Mouse (Mus musculus) megakaryocyte, embryonic 14.5 days (primary cell): ENCODE data around the gene Nsmce3.

Source experiments
- FLI1 ChIP-seq: IDR thresholded peaks from 2 replicates; pipeline ENCODE4 v1.6.1; 2012; ENCODE audit warnings: low read length, inconsistent platforms, mixed read lengths
- GATA1 ChIP-seq: IDR thresholded peaks from 3 replicates; pipeline ENCODE4 v1.6.1; 2012; ENCODE audit warnings: mixed read lengths, low read length, inconsistent platforms, borderline replicate concordance

GRCm38 (mm10) chr7:64921189-64921588 lies 48.4 kb upstream of the Nsmce3 start:
- TF ChIP-seq GATA1: no peak
- TF ChIP-seq FLI1: no peak
